Mouse (Mus musculus) midbrain, embryonic 13.5 days (tissue): Measurements from ENCODE around the gene Pdia2. TPM values are rescaled to one million over a fixed set of nuclear protein-coding genes. Genes with fewer than 3 reads are reported as not detected.

Experiments used
- polyA plus RNA-seq: library from polyadenylated mRNA; unstranded; fragments of >200 nt; fragmentation: Nextera tagmentation; extraction: Ambion mirVana; gene quantifications from 2 replicates; pipeline ENCODE4 v1.2.1, GENCODE M21; 2015

Gene Pdia2
- polyA plus RNA-seq, 1 experiment from 2014 or later: not detected

Other genes with a start within 250 kb of the Pdia2 start
- 0.48 and 0.62 TPM in 2 replicates for gene A930017K11Rik, start 246.5 kb downstream of the Pdia2 start, polyA plus RNA-seq
- gene Capn15, start 213.3 kb downstream of the Pdia2 start, polyA plus RNA-seq: 19.1 and 21.1 TPM in 2 replicates
- gene Rab11fip3, start 129.5 kb downstream of the Pdia2 start, polyA plus RNA-seq: 27.6 and 35.0 TPM in 2 replicates
- 27.0 and 28.2 TPM in 2 replicates for gene Decr2, start 108.8 kb downstream of the Pdia2 start, polyA plus RNA-seq
- 31.8 and 36.8 TPM in 2 replicates for gene Nme4, start 103.5 kb downstream of the Pdia2 start, polyA plus RNA-seq
- gene Tmem8, start 85.8 kb downstream of the Pdia2 start, polyA plus RNA-seq: 2.4 and 2.6 TPM in 2 replicates
- gene Mrpl28, start 75.6 kb downstream of the Pdia2 start, polyA plus RNA-seq: 182 and 191 TPM in 2 replicates
- 17.3 and 21.6 TPM in 2 replicates for gene Axin1, start 60.4 kb downstream of the Pdia2 start, polyA plus RNA-seq
- 2.0 and 3.0 TPM in 2 replicates for gene Rgs11, start 3.9 kb upstream of the Pdia2 start, polyA plus RNA-seq
- gene Arhgdig, start 8.7 kb upstream of the Pdia2 start, polyA plus RNA-seq: 28.1 and 28.3 TPM in 2 replicates
- gene Fam234a, start 45.2 kb upstream of the Pdia2 start, polyA plus RNA-seq: 25.3 and 31.0 TPM in 2 replicates
- 121 and 126 TPM in 2 replicates for gene Luc7l, start 53.8 kb upstream of the Pdia2 start, polyA plus RNA-seq
- gene Neurl1b, start 215.7 kb upstream of the Pdia2 start, polyA plus RNA-seq: 0.75 and 0.82 TPM in 2 replicates